Mouse (Mus musculus) C2C12 (cell line): ENCODE results near the gene Cphx2.
"Not testable (repeated sequence)": the region's sequence is repeated elsewhere in the genome, so short reads cannot be mapped to it uniquely, and the experiment has no call there.

Source experiments
- CTCF ChIP-seq: IDR thresholded peaks from one replicate; pipeline ENCODE4 v1.5.1; 2011; ENCODE audit not compliant: control insufficient read depth, insufficient read depth, insufficient read length
- MAX ChIP-seq: IDR thresholded peaks from one replicate; pipeline ENCODE4 v1.6.1; 2011; ENCODE audit warnings: mild to moderate bottlenecking, control low read depth

- TF ChIP-seq CTCF, MAX: not testable (repeated sequence)
These were observed 36.8 kb downstream of the Cphx2 start, which contains the start of gene Duxbl2 for GRCm38 (mm10) chr14:26118150-26118549.
